Mouse (Mus musculus): ENCODE results near the gene Vars2.

Vars2 gene

DNA sequence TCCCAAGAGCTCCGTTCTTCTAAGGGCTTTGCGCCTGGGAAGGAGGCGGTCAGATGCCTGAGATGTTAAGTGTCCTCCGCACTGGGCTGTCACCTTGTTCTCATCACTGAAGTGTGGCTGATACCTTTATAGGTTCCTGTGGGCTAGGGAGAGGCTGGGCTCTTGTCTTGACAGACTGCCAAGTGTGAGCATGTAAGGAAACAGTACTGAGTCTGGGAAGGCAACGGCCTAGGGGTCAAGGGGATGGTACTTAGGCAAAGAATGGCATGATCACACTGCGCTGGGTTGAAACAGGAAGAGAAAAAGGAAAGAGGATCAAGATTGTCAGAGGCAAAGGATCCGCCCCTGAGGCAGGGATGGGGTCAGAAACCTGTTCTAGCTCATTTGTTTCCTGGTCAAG, 40.9 kb downstream of the Vars2 start, which contains the start of gene Gm9573:
TSS of gene Gm9573 (minus strand) at position 101 of the 400 bp plus-strand sequence.
- DNase-seq, result no peak

DNA sequence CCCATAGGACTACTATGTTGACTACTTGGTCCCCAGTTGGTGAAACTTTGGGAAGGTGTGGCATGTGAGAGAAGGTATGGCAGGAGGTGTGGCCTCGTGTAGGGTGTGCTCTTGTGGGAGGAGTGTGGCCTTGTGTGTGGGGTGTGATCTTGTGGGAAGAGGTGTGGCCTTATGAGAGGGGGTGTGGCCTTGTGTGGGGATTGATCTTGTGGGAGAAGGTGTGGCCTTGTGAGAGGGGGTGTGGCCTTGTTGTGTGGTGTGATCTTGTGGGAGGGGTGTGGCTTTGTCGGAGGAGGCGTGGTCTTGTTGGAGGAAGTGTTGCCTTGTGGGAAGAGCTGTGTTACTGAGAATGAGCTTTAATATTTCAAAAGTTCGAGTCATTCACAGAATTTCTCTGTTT, 50.3 kb downstream of the Vars2 start:
- no peak for DNase-seq
